Mouse (Mus musculus): ENCODE measurements around the gene Pde6h. TPM values are rescaled to one million over a fixed set of nuclear protein-coding genes. Genes with fewer than 3 reads are reported as not detected.

Gene Pde6h
- polyA plus RNA-seq, 1 experiment: not detected

GRCm38 (mm10) chr6:136941051-136942021 lies 17.7 kb downstream of the Pde6h start, which contains the start of gene Arhgdib:
TSS of gene Arhgdib (minus strand) at chr6:136941899.
- H3K4me1 ChIP-seq (ENCODE audit: control insufficient read depth, insufficient read depth, insufficient read length, low read length): peaks cover 2% of the 10 kb centered on the region; the same call in 1 of the 2 replicates
- H3K4me3 ChIP-seq (ENCODE audit: insufficient read depth, low read depth, low read length): peak within 1 kb of the TSS; percentile 54
- peak within 1 kb of the TSS; percentile 93 for H3K27ac ChIP-seq (replicated peaks; ENCODE audit: low read depth, low read length)

GRCm38 (mm10) chr6:136942280-136942679 lies 18.6 kb downstream of the Pde6h start:
- no peak overlapping the region for H3K27ac ChIP-seq (replicated peaks; ENCODE audit: low read depth, low read length)
- H3K4me1 ChIP-seq (ENCODE audit: control insufficient read depth, insufficient read depth, insufficient read length, low read length): peaks cover 2% of the 10 kb centered on the region; the same call in 1 of the 2 replicates
- H3K4me3 ChIP-seq (ENCODE audit: insufficient read depth, low read depth, low read length): no peak overlapping the region

GRCm38 (mm10) chr6:136943392-136943791 lies 19.8 kb downstream of the Pde6h start:
- Histone ChIP-seq H3K27ac (replicated peaks; ENCODE audit: low read depth, low read length) (no peak overlapping the region), H3K4me1 (ENCODE audit: control insufficient read depth, insufficient read depth, insufficient read length, low read length) (peaks cover 2% of the 10 kb centered on the region; the same call in 1 of the 2 replicates), H3K4me3 (ENCODE audit: insufficient read depth, low read depth, low read length) (no peak overlapping the region)

GRCm38 (mm10) chr6:136944511-136944910 lies 20.9 kb downstream of the Pde6h start:
- Histone ChIP-seq H3K4me1 (ENCODE audit: control insufficient read depth, insufficient read depth, insufficient read length, low read length) (peaks cover 2% of the 10 kb centered on the region; the same call in 1 of the 2 replicates), H3K4me3 (ENCODE audit: insufficient read depth, low read depth, low read length) (no peak overlapping the region), H3K27ac (replicated peaks; ENCODE audit: low read depth, low read length) (no peak overlapping the region)

GRCm38 (mm10) chr6:136946241-136946640 lies 22.6 kb downstream of the Pde6h start:
- Histone ChIP-seq H3K4me3 (ENCODE audit: insufficient read depth, low read depth, low read length) (no peak overlapping the region), H3K27ac (replicated peaks; ENCODE audit: low read depth, low read length) (no peak overlapping the region), H3K4me1 (ENCODE audit: control insufficient read depth, insufficient read depth, insufficient read length, low read length) (peaks cover 2% of the 10 kb centered on the region; the same call in 1 of the 2 replicates)

GRCm38 (mm10) chr6:136946943-136947342 lies 23.3 kb downstream of the Pde6h start:
- Histone ChIP-seq H3K4me3 (ENCODE audit: insufficient read depth, low read depth, low read length) (no peak overlapping the region), H3K4me1 (ENCODE audit: control insufficient read depth, insufficient read depth, insufficient read length, low read length) (no peaks in the 10 kb centered on the region), H3K27ac (replicated peaks; ENCODE audit: low read depth, low read length) (no peak overlapping the region)

GRCm38 (mm10) chr6:136947716-136948115 lies 24.1 kb downstream of the Pde6h start:
- no peak overlapping the region for H3K4me3 ChIP-seq (ENCODE audit: insufficient read depth, low read depth, low read length)

GRCm38 (mm10) chr6:136950171-136950570 lies 26.5 kb downstream of the Pde6h start:
- Histone ChIP-seq H3K27ac (replicated peaks; ENCODE audit: low read depth, low read length) (no peak overlapping the region), H3K4me3 (ENCODE audit: insufficient read depth, low read depth, low read length) (no peak overlapping the region), H3K4me1 (ENCODE audit: control insufficient read depth, insufficient read depth, insufficient read length, low read length) (no peaks in the 10 kb centered on the region)

More at GRCm38 (mm10) chr6:136947716-136948115, 24.1 kb downstream of the Pde6h start:
- Histone ChIP-seq H3K27ac (replicated peaks; ENCODE audit: low read depth, low read length) (no peak overlapping the region), H3K4me1 (ENCODE audit: control insufficient read depth, insufficient read depth, insufficient read length, low read length) (no peaks in the 10 kb centered on the region)

GRCm38 (mm10) chr6:136952930-136953329 lies 29.3 kb downstream of the Pde6h start:
- no peak overlapping the region for H3K27ac ChIP-seq (replicated peaks; ENCODE audit: low read depth, low read length)
- H3K4me3 ChIP-seq (ENCODE audit: insufficient read depth, low read depth, low read length): no peak overlapping the region
- H3K4me1 ChIP-seq (ENCODE audit: control insufficient read depth, insufficient read depth, insufficient read length, low read length): no peaks in the 10 kb centered on the region

GRCm38 (mm10) chr6:136954192-136954591 lies 30.6 kb downstream of the Pde6h start:
- no peak overlapping the region for H3K27ac ChIP-seq (replicated peaks; ENCODE audit: low read depth, low read length)
- H3K4me1 ChIP-seq (ENCODE audit: control insufficient read depth, insufficient read depth, insufficient read length, low read length): no peaks in the 10 kb centered on the region
- no peak overlapping the region for H3K4me3 ChIP-seq (ENCODE audit: insufficient read depth, low read depth, low read length)

GRCm38 (mm10) chr6:136954715-136955114 lies 31.1 kb downstream of the Pde6h start:
- no peak overlapping the region for H3K4me3 ChIP-seq (ENCODE audit: insufficient read depth, low read depth, low read length)
- H3K4me1 ChIP-seq (ENCODE audit: control insufficient read depth, insufficient read depth, insufficient read length, low read length): no peaks in the 10 kb centered on the region
- no peak overlapping the region for H3K27ac ChIP-seq (replicated peaks; ENCODE audit: low read depth, low read length)

GRCm38 (mm10) chr6:136955240-136955639 lies 31.6 kb downstream of the Pde6h start:
- no peak overlapping the region for H3K27ac ChIP-seq (replicated peaks; ENCODE audit: low read depth, low read length)
- no peak overlapping the region for H3K4me3 ChIP-seq (ENCODE audit: insufficient read depth, low read depth, low read length)
- H3K4me1 ChIP-seq (ENCODE audit: control insufficient read depth, insufficient read depth, insufficient read length, low read length): no peaks in the 10 kb centered on the region

- Histone ChIP-seq H3K4me1 (ENCODE audit: control insufficient read depth, insufficient read depth, insufficient read length, low read length) (no peaks in the 10 kb centered on the region), H3K27ac (replicated peaks; ENCODE audit: low read depth, low read length) (no peak overlapping the region), H3K4me3 (ENCODE audit: insufficient read depth, low read depth, low read length) (no peak overlapping the region)
Measured at GRCm38 (mm10) chr6:136957062-136957461, 33.4 kb downstream of the Pde6h start.

GRCm38 (mm10) chr6:136959131-136959530 lies 35.5 kb downstream of the Pde6h start:
- H3K4me1 ChIP-seq (ENCODE audit: control insufficient read depth, insufficient read depth, insufficient read length, low read length): no peaks in the 10 kb centered on the region
- no peak overlapping the region for H3K4me3 ChIP-seq (ENCODE audit: insufficient read depth, low read depth, low read length)
- no peak overlapping the region for H3K27ac ChIP-seq (replicated peaks; ENCODE audit: low read depth, low read length)

GRCm38 (mm10) chr6:136962957-136963356 lies 39.3 kb downstream of the Pde6h start:
- no peak overlapping the region for H3K27ac ChIP-seq (replicated peaks; ENCODE audit: low read depth, low read length)
- H3K4me3 ChIP-seq (ENCODE audit: insufficient read depth, low read depth, low read length): no peak overlapping the region

More at GRCm38 (mm10) chr6:136962957-136963356, 39.3 kb downstream of the Pde6h start:
- H3K4me1 ChIP-seq (ENCODE audit: control insufficient read depth, insufficient read depth, insufficient read length, low read length): no peaks in the 10 kb centered on the region
